In genomic region chr11:51585608-51586252, GRCm38 (mm10) we compare ENCODE assay signal across 8 mouse cellular contexts. TPM values are rescaled to one million over a fixed set of nuclear protein-coding genes. Genes with fewer than 3 reads are reported as not detected.
DNase-seq lines count a peak whose midpoint lies in the region; ATAC-seq and TF ChIP-seq lines count a peak whose summit lies in the region.

No protein-coding gene starts in this region.

- peak overlapping the region; percentile 75 to 81 for H3K4me3 ChIP-seq in MEL (ENCODE audit: control insufficient read depth in 1 of 2, insufficient read depth in 1 of 2, low read depth in 2 of 2, low read length in 2 of 2)
- no peak overlapping the region for H3K4me3 ChIP-seq in hindbrain, embryonic 16.5 days (ENCODE audit: low read length)
- H3K4me3 ChIP-seq in macrophage (ENCODE audit: inconsistent target) = peak overlapping the region; percentile 71; the same call in 1 of the 2 replicates

- intact Hi-C loops in gastrocnemius, postnatal 36 days (cut with DNase I) = no loop called here

- peaks cover 6 to 20% of the 10 kb centered on the region in 2 experiments for H3K36me3 ChIP-seq in MEL (ENCODE audit: control insufficient read depth in 1 of 2, insufficient read depth in 2 of 2, low read length in 2 of 2)
- H3K36me3 ChIP-seq in hindbrain, embryonic 16.5 days (ENCODE audit: control insufficient read depth, insufficient read depth, low read length) = peaks cover 7% of the 10 kb centered on the region; the same call in 1 of the 2 replicates
- H3K36me3 ChIP-seq in macrophage (ENCODE audit: inconsistent target) = peaks cover 12% of the 10 kb centered on the region

- TF ChIP-seq EP300 in MEL (IDR thresholded peaks at IDR 0.05; ENCODE audit: low read depth in 1 of 2, low read length in 2 of 2) = no peak

- no peak; a peak in 1 of 4 replicates for TF ChIP-seq POLR2A in MEL (IDR thresholded peaks at IDR 0.05; ENCODE audit: control insufficient read depth in 1 of 2, insufficient read depth in 1 of 2, low read depth in 1 of 2, low read length in 2 of 2, poor library complexity in 1 of 2)

- ATAC-seq in hindbrain, embryonic 16.5 days = 0 out of 2 replicates have a peak, but pooled peaks have one; percentile 3

- peak; percentile 34 for DNase-seq in cerebellum, adult 9-10 months
- no peak for DNase-seq in cerebellum, postnatal 10 days
- peak; percentile 35 for DNase-seq in MEL (ENCODE audit: low read depth, low spot score)
- DNase-seq in thymus, postnatal 0 days (ENCODE audit: low spot score) = no peak
- DNase-seq in gastrocnemius, postnatal 36 days = no peak
- DNase-seq in right cerebral cortex, postnatal 4 days = no peak

- H3K79me2 ChIP-seq in MEL (ENCODE audit: control insufficient read depth, insufficient read depth, low read length, poor library complexity) (peaks cover 21% of the 10 kb centered on the region), macrophage (ENCODE audit: inconsistent target) (no peaks in the 10 kb centered on the region; the same call in 1 of the 2 replicates)

- H3K4me2 ChIP-seq in hindbrain, embryonic 16.5 days (ENCODE audit: low read length) = peak overlapping the region; percentile 78

- TF ChIP-seq CTCF in MEL (IDR thresholded peaks at IDR 0.05 in 2 of 3, conservative IDR thresholded peaks at IDR 0.05 in 1 of 3; ENCODE audit: control insufficient read depth in 1 of 3, insufficient read depth in 1 of 3, low read depth in 2 of 3, low read length in 3 of 3, poor library complexity in 1 of 3, severe bottlenecking in 1 of 3) = no peak

- H3K27ac ChIP-seq in MEL (ENCODE audit: control insufficient read depth, low read depth, low read length) = peak overlapping the region; percentile 36
- H3K27ac ChIP-seq in hindbrain, embryonic 16.5 days (ENCODE audit: low read depth, low read length) = no peak overlapping the region
- no peak overlapping the region for H3K27ac ChIP-seq in macrophage

- no peak for TF ChIP-seq RAD21 in MEL (IDR thresholded peaks at IDR 0.05; ENCODE audit: low read depth, low read length)

- H3K9me3 ChIP-seq in MEL (replicated peaks; ENCODE audit: insufficient read depth, low read length) = no peaks in the 10 kb centered on the region
- no peaks in the 10 kb centered on the region for H3K9me3 ChIP-seq in hindbrain, embryonic 16.5 days (ENCODE audit: control insufficient read depth, low read length)

- peaks cover 0 to 3% of the 10 kb centered on the region in 2 experiments; a peak in 2 of 4 replicates for H3K4me1 ChIP-seq in MEL (ENCODE audit: control insufficient read depth in 1 of 2, insufficient read depth in 2 of 2, low read length in 2 of 2)
- peaks cover 13% of the 10 kb centered on the region for H3K4me1 ChIP-seq in hindbrain, embryonic 16.5 days (ENCODE audit: control insufficient read depth, insufficient read depth, low read depth, low read length)

- WGBS in hindbrain, embryonic 16.5 days = 61% methylated on average over 8 of the region's 8 CpGs
- 49% methylated on average over 8 of the region's 8 CpGs for WGBS in macrophage (ENCODE audit: missing documents)

- no peaks in the 10 kb centered on the region for H3K27me3 ChIP-seq in MEL (ENCODE audit: control insufficient read depth in 1 of 2, insufficient read depth in 2 of 2, low read length in 2 of 2)
- H3K27me3 ChIP-seq in hindbrain, embryonic 16.5 days (replicated peaks; ENCODE audit: control insufficient read depth, insufficient read depth, low read length) = no peaks in the 10 kb centered on the region

- peak overlapping the region; percentile 84 for H3K9ac ChIP-seq in MEL (ENCODE audit: control insufficient read depth, low read depth, low read length, poor library complexity, severe bottlenecking)
- H3K9ac ChIP-seq in hindbrain, embryonic 16.5 days (ENCODE audit: low read depth, low read length) = peak overlapping the region; percentile 72; the same call in 1 of the 2 replicates

TF ChIP-seq in MEL, 35 proteins besides CTCF, POLR2A, EP300 and RAD21:
- TF ChIP-seq NELFE (IDR thresholded peaks at IDR 0.05; ENCODE audit: low read depth, low read length) (peak; percentile 24; the same call in 1 of the 2 replicates), MYB (IDR thresholded peaks at IDR 0.05; ENCODE audit: low read depth, low read length) (no peak), SMC3 (IDR thresholded peaks at IDR 0.05; ENCODE audit: low read depth, low read length) (0 out of 2 replicates have a peak, but pooled peaks have one; percentile 4), ZMIZ1 (IDR thresholded peaks at IDR 0.05; ENCODE audit: low read depth, low read length) (peak; percentile 78; the same call in 1 of the 2 replicates)

RNA-seq across cellular contexts. Expression of gene Phykpl, which starts 1.2 kb away (rescaled TPM):
- total RNA-seq in MEL (2012; rRNA removed) = 17.2 and 22.7 TPM in 2 replicates
- 10 to 100 TPM in 1 of 2 experiments, not detected in 1; 23.0 TPM for polyA plus RNA-seq in MEL (2012; ENCODE audit: insufficient read depth in 1 of 2, insufficient read length in 2 of 2, low read depth in 1 of 2, low replicate concordance in 2 of 2, missing spikeins in 1 of 2)
- 9.2 and 9.7 TPM in 2 replicates for polyA plus RNA-seq in hindbrain, embryonic 16.5 days (2015; fragmentation: Nextera tagmentation; extraction: Ambion mirVana)
- total RNA-seq in macrophage (2018; cell fraction: chromatin; rRNA removed) = 10 to 100 TPM; 11.6 to 70.7 (median 28.8) TPM
- 1 to 10 TPM; 1.2 to 4.9 (median 2.6) TPM for total RNA-seq in macrophage (2018; cell fraction: cytosol; rRNA removed)
- total RNA-seq in macrophage (2018; cell fraction: nucleus; rRNA removed) = 10 to 100 TPM in 22 of 26 experiments, 1 to 10 TPM in 4; 7.1 to 48.6 (median 14.0) TPM
- polyA plus RNA-seq in macrophage (2018) = 2.9 to 3.6 TPM (median 3.4 TPM) in 3 replicates
- polyA plus RNA-seq in thymus, postnatal 0 days (2015; fragmentation: Nextera tagmentation; extraction: Ambion mirVana) = 13.0 and 15.0 TPM in 2 replicates
- total RNA-seq in gastrocnemius, postnatal 36 days (2021) = 10 to 100 TPM; 13.1 to 15.7 TPM

RNA-seq across cellular contexts. Expression of gene Hnrnpab, which starts 20.9 kb away (rescaled TPM):
- total RNA-seq in MEL (2012; rRNA removed) = 894 and 908 TPM in 2 replicates
- polyA plus RNA-seq in MEL (2012; ENCODE audit: insufficient read depth in 1 of 2, insufficient read length in 2 of 2, low read depth in 1 of 2, low replicate concordance in 2 of 2, missing spikeins in 1 of 2) (1,000 to 10,000 TPM in 1 of 2 experiments, 100 to 1,000 TPM in 1; 184 to 1,104 TPM), macrophage (2018) (203 to 532 TPM (median 476 TPM) in 3 replicates)
- polyA plus RNA-seq in hindbrain, embryonic 16.5 days (2015; fragmentation: Nextera tagmentation; extraction: Ambion mirVana) = 221 and 253 TPM in 2 replicates
- total RNA-seq in macrophage (2018; cell fraction: chromatin; rRNA removed) = 100 to 1,000 TPM in 6 of 26 experiments, 10 to 100 TPM in 20; 61.5 to 128 (median 92.7) TPM
- 100 to 1,000 TPM; 222 to 303 (median 262) TPM for total RNA-seq in macrophage (2018; cell fraction: cytosol; rRNA removed)
- 100 to 1,000 TPM; 104 to 259 (median 129) TPM for total RNA-seq in macrophage (2018; cell fraction: nucleus; rRNA removed)
- 505 and 542 TPM in 2 replicates for polyA plus RNA-seq in thymus, postnatal 0 days (2015; fragmentation: Nextera tagmentation; extraction: Ambion mirVana)
- 100 to 1,000 TPM in 1 of 2 experiments, 10 to 100 TPM in 1; 93.4 to 103 TPM for total RNA-seq in gastrocnemius, postnatal 36 days (2021)

RNA-seq across cellular contexts. Expression of gene Nhp2, which starts 33.8 kb away (rescaled TPM):
- total RNA-seq in MEL (2012; rRNA removed) = 588 and 649 TPM in 2 replicates
- polyA plus RNA-seq in MEL (2012; ENCODE audit: insufficient read depth in 1 of 2, insufficient read length in 2 of 2, low read depth in 1 of 2, low replicate concordance in 2 of 2, missing spikeins in 1 of 2) = 1,000 to 10,000 TPM in 1 of 2 experiments, 100 to 1,000 TPM in 1; 739 to 6,489 TPM
- polyA plus RNA-seq in hindbrain, embryonic 16.5 days (2015; fragmentation: Nextera tagmentation; extraction: Ambion mirVana) = 98.4 and 103 TPM in 2 replicates
- 10 to 100 TPM in 19 of 26 experiments, 1 to 10 TPM in 7; 6.7 to 48.1 (median 12.0) TPM for total RNA-seq in macrophage (2018; cell fraction: chromatin; rRNA removed)
- 10 to 100 TPM; 32.4 to 68.5 (median 50.3) TPM for total RNA-seq in macrophage (2018; cell fraction: cytosol; rRNA removed)
- total RNA-seq in macrophage (2018; cell fraction: nucleus; rRNA removed) = 10 to 100 TPM in 25 of 26 experiments, 1 to 10 TPM in 1; 9.7 to 57.2 (median 17.0) TPM
- polyA plus RNA-seq in macrophage (2018) = 45.0 to 125 TPM (median 72.8 TPM) in 3 replicates
- 196 and 207 TPM in 2 replicates for polyA plus RNA-seq in thymus, postnatal 0 days (2015; fragmentation: Nextera tagmentation; extraction: Ambion mirVana)
- 10 to 100 TPM; 21.0 to 24.7 TPM for total RNA-seq in gastrocnemius, postnatal 36 days (2021)

RNA-seq across cellular contexts. Expression of gene Rmnd5b, which starts 50.0 kb away (rescaled TPM):
- 52.5 and 55.1 TPM in 2 replicates for total RNA-seq in MEL (2012; rRNA removed)
- polyA plus RNA-seq in MEL (2012; ENCODE audit: insufficient read depth in 1 of 2, insufficient read length in 2 of 2, low read depth in 1 of 2, low replicate concordance in 2 of 2, missing spikeins in 1 of 2) = 10 to 100 TPM in 1 of 2 experiments, not detected in 1; 63.0 TPM
- polyA plus RNA-seq in hindbrain, embryonic 16.5 days (2015; fragmentation: Nextera tagmentation; extraction: Ambion mirVana) = 79.8 and 82.2 TPM in 2 replicates
- 10 to 100 TPM in 25 of 26 experiments, 1 to 10 TPM in 1; 5.8 to 64.4 (median 26.4) TPM for total RNA-seq in macrophage (2018; cell fraction: chromatin; rRNA removed)
- total RNA-seq in macrophage (2018; cell fraction: cytosol; rRNA removed) = 10 to 100 TPM; 12.1 to 48.9 (median 25.2) TPM
- 10 to 100 TPM in 24 of 26 experiments, 1 to 10 TPM in 2; 9.5 to 48.8 (median 21.0) TPM for total RNA-seq in macrophage (2018; cell fraction: nucleus; rRNA removed)
- 15.5 to 43.6 TPM (median 25.5 TPM) in 3 replicates for polyA plus RNA-seq in macrophage (2018)
- polyA plus RNA-seq in thymus, postnatal 0 days (2015; fragmentation: Nextera tagmentation; extraction: Ambion mirVana) = 62.4 and 66.1 TPM in 2 replicates
- 10 to 100 TPM in 1 of 2 experiments, 1 to 10 TPM in 1; 8.5 to 12.1 TPM for total RNA-seq in gastrocnemius, postnatal 36 days (2021)

Comparison
In these comparisons a context has a peak if more than half of its experiments do, and no peak if none do; other contexts are left out.
1. DNase-seq: peak in cerebellum, adult 9-10 months (single experiment) and MEL (single experiment); none in cerebellum, postnatal 10 days (0 of 2), thymus, postnatal 0 days (single experiment), gastrocnemius, postnatal 36 days (0 of 2) and right cerebral cortex, postnatal 4 days (single experiment).